Mouse (Mus musculus) liver, embryonic 11.5 days (tissue): Measurements from ENCODE around the gene Asb18. TPM values are rescaled to one million over a fixed set of nuclear protein-coding genes. Genes with fewer than 3 reads are reported as not detected.

Source experiments
- ATAC-seq: fragments of 200-750 bp; cut with Nextera tagmentation; replicated peaks from 2 replicates; pipeline ENCODE4 v1.8.0; 2017; ENCODE audit warnings: moderate number of reproducible peaks, mild to moderate bottlenecking, moderate TSS enrichment, moderate library complexity; ENCODE audit not compliant: low FRiP score
- DNase-seq: peaks from one replicate; pipeline ENCODE4 v3.0.0-alpha.2; 2017; ENCODE audit warnings: low spot score
- H3K27ac ChIP-seq: fragments of 300-500 bp; sonication (generic); 2 replicates; pipeline ENCODE4 v1.5.1; 2014; ENCODE audit warnings: mild to moderate bottlenecking, low read depth, low read length, control low read depth
- H3K27me3 ChIP-seq: fragments of 300-500 bp; sonication (generic); replicated peaks from 2 replicates; pipeline ENCODE4 v1.6.1; 2014; ENCODE audit warnings: low read length, mixed read lengths; ENCODE audit not compliant: control insufficient read depth, insufficient read depth
- H3K36me3 ChIP-seq: fragments of 300-500 bp; sonication (generic); 2 replicates; pipeline ENCODE4 v1.6.1; 2014; ENCODE audit warnings: mild to moderate bottlenecking, low read length, moderate library complexity, mixed read lengths; ENCODE audit not compliant: control insufficient read depth, insufficient read depth
- H3K4me1 ChIP-seq: fragments of 300-500 bp; sonication (generic); replicated peaks from 2 replicates; pipeline ENCODE4 v1.6.1; 2014; ENCODE audit warnings: low read length, mixed read lengths; ENCODE audit not compliant: control insufficient read depth, insufficient read depth
- H3K4me2 ChIP-seq: fragments of 300-500 bp; sonication (generic); 2 replicates; pipeline ENCODE4 v1.6.1; 2014; ENCODE audit warnings: mild to moderate bottlenecking, control low read depth, moderate library complexity
- H3K4me3 ChIP-seq: fragments of 300-500 bp; sonication (generic); 2 replicates; pipeline ENCODE4 v1.5.1; 2014; ENCODE audit warnings: low read depth, low read length, control low read depth
- H3K9ac ChIP-seq: fragments of 300-500 bp; sonication (generic); 2 replicates; pipeline ENCODE4 v1.6.1; 2014; ENCODE audit warnings: low read depth, low read length, control low read depth
- H3K9me3 ChIP-seq: fragments of 300-500 bp; sonication (generic); 2 replicates; pipeline ENCODE4 v1.6.1; 2016; ENCODE audit warnings: low read length, inconsistent platforms, mixed read lengths; ENCODE audit not compliant: control insufficient read depth
- WGBS: fragments of 180-500 bp; shearing (Covaris S2); extraction: QIAGEN DNeasy Blood & Tissue Kit; methylation state at CpG from one replicate; pipeline ENCODE4 v1.1.7; 2014; 5-methylcytosine and 5-hydroxymethylcytosine counted together
- polyA plus RNA-seq: library from polyadenylated mRNA; unstranded; fragments of >200 nt; fragmentation: Nextera tagmentation; extraction: Ambion mirVana; gene quantifications from 2 replicates; pipeline ENCODE4 v1.2.1, GENCODE M21; 2014

Gene Asb18
- polyA plus RNA-seq, 1 experiment from 2014 or later: not detected

GRCm38 (mm10) chr1:89968111-89968851 lies 46.2 kb downstream of the Asb18 start:
- Histone ChIP-seq H3K4me2 (peak overlapping the region; percentile 80), H3K27me3 (peaks cover 50% of the 10 kb centered on the region), H3K4me1 (no peaks in the 10 kb centered on the region), H3K27ac (no peak overlapping the region), H3K4me3 (peak overlapping the region; percentile 59), H3K9ac (0 out of 2 replicates have a peak overlapping the region, but pooled peaks have one; percentile 14), H3K36me3 (no peaks in the 10 kb centered on the region), H3K9me3 (no peaks in the 10 kb centered on the region)
- ATAC-seq (no peak; the same call in 1 of the 2 replicates), DNase-seq (no peak)
- WGBS: 2% methylated on average over 89 of the region's 95 CpGs

DNA sequence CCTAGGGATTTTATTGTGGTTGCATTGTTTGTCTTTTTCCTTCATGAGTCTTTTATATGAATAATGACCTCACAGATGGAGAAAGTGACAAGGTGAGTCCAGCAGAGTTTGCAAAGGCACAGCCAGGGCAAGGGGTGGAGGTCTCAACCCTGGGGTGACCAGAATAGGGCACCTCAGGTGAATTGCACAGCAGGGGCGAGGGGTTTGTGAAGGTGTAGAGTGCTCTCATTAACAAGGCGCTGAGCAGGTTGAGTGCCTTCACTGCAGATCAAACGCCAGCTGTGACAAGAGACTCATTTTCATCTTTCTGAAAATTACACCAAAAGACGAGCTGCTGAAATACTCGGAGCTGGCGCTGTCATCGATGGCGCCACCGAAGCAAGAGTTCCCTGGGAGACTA lies 46.9 kb downstream of the Asb18 start:
- Histone ChIP-seq H3K4me3 (no peak overlapping the region), H3K27ac (no peak overlapping the region), H3K4me1 (no peaks in the 10 kb centered on the region), H3K27me3 (peaks cover 50% of the 10 kb centered on the region), H3K9me3 (no peaks in the 10 kb centered on the region), H3K4me2 (peak overlapping the region; percentile 80; the same call in 1 of the 2 replicates), H3K9ac (no peak overlapping the region), H3K36me3 (no peaks in the 10 kb centered on the region)
- DNase-seq: no peak
- ATAC-seq: no peak
- WGBS: 15% methylated on average over 9 of the region's 9 CpGs

GRCm38 (mm10) chr1:89964426-89964825 lies 50.0 kb downstream of the Asb18 start:
- no peak overlapping the region for H3K27ac ChIP-seq
- no peaks in the 10 kb centered on the region for H3K4me1 ChIP-seq
- peaks cover 36% of the 10 kb centered on the region for H3K27me3 ChIP-seq
- no peak for DNase-seq
- no peak overlapping the region for H3K9ac ChIP-seq
- 75% methylated on average over 12 of the region's 12 CpGs for WGBS
- H3K4me3 ChIP-seq: no peak overlapping the region
- no peaks in the 10 kb centered on the region for H3K9me3 ChIP-seq
- ATAC-seq: no peak
- H3K36me3 ChIP-seq: no peaks in the 10 kb centered on the region
- no peak overlapping the region for H3K4me2 ChIP-seq

GRCm38 (mm10) chr1:89963296-89963695 lies 51.2 kb downstream of the Asb18 start:
- Histone ChIP-seq H3K27me3 (peaks cover 25% of the 10 kb centered on the region), H3K36me3 (no peaks in the 10 kb centered on the region), H3K4me2 (no peak overlapping the region), H3K27ac (no peak overlapping the region), H3K4me1 (no peaks in the 10 kb centered on the region), H3K9ac (no peak overlapping the region), H3K9me3 (no peaks in the 10 kb centered on the region), H3K4me3 (no peak overlapping the region)
- DNase-seq (no peak), ATAC-seq (no peak)
- 78% methylated on average over 2 of the region's 2 CpGs for WGBS

DNA sequence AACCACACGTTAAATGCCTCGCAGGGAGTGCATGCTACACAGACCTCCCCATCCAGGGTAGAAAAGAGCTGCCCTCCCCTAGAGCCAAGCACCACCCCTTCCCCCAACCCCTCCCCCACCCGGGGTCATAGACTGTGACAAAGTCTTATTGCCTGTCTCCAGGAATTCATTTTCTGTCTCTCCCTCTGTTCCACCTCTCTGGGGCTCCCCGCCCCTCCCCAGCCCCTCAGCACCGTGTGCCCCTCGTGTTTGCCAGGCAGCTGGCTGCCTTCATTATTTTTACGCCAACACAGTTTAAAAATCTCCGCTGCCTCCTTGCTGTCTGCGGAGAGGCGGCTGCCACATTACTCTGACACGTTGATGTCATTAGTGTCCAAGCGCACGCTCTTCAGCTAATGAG lies 52.4 kb downstream of the Asb18 start:
- no peak overlapping the region for H3K27ac ChIP-seq
- no peak overlapping the region for H3K4me2 ChIP-seq
- no peaks in the 10 kb centered on the region for H3K4me1 ChIP-seq
- H3K9me3 ChIP-seq: no peaks in the 10 kb centered on the region
- WGBS: 27% methylated on average over 13 of the region's 13 CpGs
- H3K36me3 ChIP-seq: no peaks in the 10 kb centered on the region
- ATAC-seq: no peak
- no peak overlapping the region for H3K4me3 ChIP-seq
- no peak for DNase-seq
- H3K9ac ChIP-seq: no peak overlapping the region
- H3K27me3 ChIP-seq: peaks cover 13% of the 10 kb centered on the region

- WGBS: 69% methylated on average over 4 of the region's 4 CpGs
These were observed 55.1 kb downstream of the Asb18 start for GRCm38 (mm10) chr1:89959393-89959792.

GRCm38 (mm10) chr1:89943202-89943601 lies 71.3 kb downstream of the Asb18 start:
- no peak overlapping the region for H3K4me2 ChIP-seq
- DNase-seq (no peak), ATAC-seq (no peak)
- no peak overlapping the region for H3K9ac ChIP-seq
- peaks cover 76% of the 10 kb centered on the region for H3K27me3 ChIP-seq
- H3K4me3 ChIP-seq: no peak overlapping the region
- H3K9me3 ChIP-seq: no peaks in the 10 kb centered on the region
- no peak overlapping the region for H3K27ac ChIP-seq
- H3K36me3 ChIP-seq: no peaks in the 10 kb centered on the region
- 3% methylated on average over 16 of the region's 16 CpGs for WGBS
- H3K4me1 ChIP-seq: no peaks in the 10 kb centered on the region; the same call in none of the 2 replicates

More at GRCm38 (mm10) chr1:89959393-89959792, 55.1 kb downstream of the Asb18 start:
- H3K36me3 ChIP-seq: no peaks in the 10 kb centered on the region
- H3K9ac ChIP-seq: no peak overlapping the region
- H3K27ac ChIP-seq: no peak overlapping the region
- peaks cover 11% of the 10 kb centered on the region for H3K27me3 ChIP-seq
- no peak overlapping the region for H3K4me2 ChIP-seq
- ATAC-seq (no peak), DNase-seq (no peak)
- no peak overlapping the region for H3K4me3 ChIP-seq
- no peaks in the 10 kb centered on the region for H3K4me1 ChIP-seq
- no peaks in the 10 kb centered on the region for H3K9me3 ChIP-seq

DNA sequence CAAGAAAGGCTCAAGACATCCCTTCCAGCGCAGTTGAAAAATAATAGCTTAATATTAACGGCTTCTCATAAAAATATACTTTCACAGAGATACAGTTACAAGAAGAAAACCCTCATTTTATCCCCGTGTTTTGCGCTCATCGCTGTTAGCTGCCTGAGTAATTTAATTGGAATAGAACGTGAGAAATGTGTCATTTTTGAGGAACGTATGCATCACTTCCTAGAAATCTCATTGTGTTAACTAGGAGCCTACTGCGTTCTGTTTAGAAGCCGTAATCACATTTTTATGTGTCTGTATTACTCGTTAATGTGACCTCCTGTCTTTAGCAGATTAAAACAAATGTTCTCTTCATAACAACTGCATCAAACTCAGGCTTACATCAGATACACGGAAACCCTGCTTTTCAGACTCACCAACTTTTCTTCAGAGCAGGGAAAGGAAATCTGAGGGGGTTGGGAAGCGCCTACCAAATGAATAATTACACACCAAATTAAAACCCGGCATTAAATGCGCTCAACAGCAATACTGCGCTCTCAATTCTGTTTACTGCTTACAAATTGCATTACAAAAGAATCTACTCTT lies 72.0 kb downstream of the Asb18 start:
- peak overlapping the region; percentile 64 for H3K4me2 ChIP-seq
- H3K4me1 ChIP-seq: no peaks in the 10 kb centered on the region; the same call in none of the 2 replicates
- ATAC-seq: no peak
- no peak for DNase-seq
- H3K9ac ChIP-seq: no peak overlapping the region
- no peak overlapping the region for H3K27ac ChIP-seq
- H3K36me3 ChIP-seq: no peaks in the 10 kb centered on the region
- no peaks in the 10 kb centered on the region for H3K9me3 ChIP-seq
- peaks cover 78% of the 10 kb centered on the region for H3K27me3 ChIP-seq
- peak overlapping the region; percentile 33; the same call in 1 of the 2 replicates for H3K4me3 ChIP-seq
- WGBS: 8% methylated on average over 15 of the region's 15 CpGs
